Mouse (Mus musculus) erythroblast, embryonic 14.5 days (primary cell): ENCODE results near the gene Rabl3. TPM values are rescaled to one million over a fixed set of nuclear protein-coding genes. Genes with fewer than 3 reads are reported as not detected.

Experiments
- H3K27me3 ChIP-seq: 2 replicates; pipeline ENCODE4 v1.6.1; 2012; ENCODE audit warnings: inconsistent platforms; ENCODE audit not compliant: control insufficient read depth
- H3K36me3 ChIP-seq: 2 replicates; pipeline ENCODE4 v1.6.1; 2012; ENCODE audit warnings: mild to moderate bottlenecking, inconsistent platforms; ENCODE audit not compliant: control insufficient read depth
- H3K4me1 ChIP-seq: 2 replicates; pipeline ENCODE4 v1.6.1; 2012; ENCODE audit warnings: inconsistent platforms; ENCODE audit not compliant: control insufficient read depth
- H3K4me3 ChIP-seq: replicated peaks from 2 replicates; pipeline ENCODE3; 2012; ENCODE audit warnings: moderate library complexity, mild to moderate bottlenecking, inconsistent platforms
- H3K9me3 ChIP-seq: 2 replicates; pipeline ENCODE4 v1.6.1; 2012; ENCODE audit warnings: low read length, inconsistent platforms, mixed read lengths; ENCODE audit not compliant: control insufficient read depth
- GATA1 ChIP-seq: IDR thresholded peaks from 2 replicates; pipeline ENCODE4 v1.6.1; 2012; ENCODE audit warnings: low read length, inconsistent platforms, mixed read lengths
- TAL1 ChIP-seq: IDR thresholded peaks from 3 replicates; pipeline ENCODE4 v1.6.1; 2012; ENCODE audit warnings: low read length, inconsistent platforms, mixed read lengths
- polyA plus RNA-seq: library from polyadenylated mRNA; stranded (reverse); fragments of >175 nt; gene quantifications from 2 replicates; pipeline ENCODE4 v1.2.3, GENCODE M21; 2012

Rabl3 gene
- polyA plus RNA-seq, 1 experiment = 0.05 TPM

DNA sequence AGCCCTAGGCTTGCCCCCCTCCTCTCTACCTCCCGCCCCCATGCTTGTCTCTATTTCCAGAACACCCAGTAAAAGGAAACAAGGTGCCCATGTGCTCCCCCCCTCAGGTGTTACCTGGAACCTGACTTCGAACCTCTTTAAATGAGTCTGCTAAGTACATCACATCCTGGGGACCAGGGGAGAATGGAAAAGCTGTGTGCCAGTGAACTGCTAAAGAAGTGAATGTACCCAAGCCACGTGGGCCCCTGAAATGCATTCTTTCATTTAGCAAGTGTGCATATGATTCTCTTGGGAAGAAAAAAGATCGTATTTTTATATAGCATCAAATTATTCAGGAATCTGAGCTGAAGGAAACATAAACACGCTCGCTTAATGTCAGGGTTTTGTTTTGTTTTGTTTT is 44.1 kb downstream of the Rabl3 start:
- Histone ChIP-seq H3K4me3 (no peak overlapping the region), H3K4me1 (no peaks in the 10 kb centered on the region), H3K9me3 (no peaks in the 10 kb centered on the region), H3K36me3 (no peaks in the 10 kb centered on the region; the same call in 1 of the 2 replicates), H3K27me3 (peaks cover 7% of the 10 kb centered on the region)
- TF ChIP-seq GATA1 (no peak), TAL1 (no peak)

GRCm38 (mm10) chr16:37584218-37585035 is 44.7 kb downstream of the Rabl3 start:
- H3K4me1 ChIP-seq = no peaks in the 10 kb centered on the region
- H3K27me3 ChIP-seq = peaks cover 7% of the 10 kb centered on the region
- TF ChIP-seq TAL1 (no peak), GATA1 (no peak)
- H3K9me3 ChIP-seq = no peaks in the 10 kb centered on the region
- H3K4me3 ChIP-seq = no peak overlapping the region
- no peaks in the 10 kb centered on the region; the same call in 1 of the 2 replicates for H3K36me3 ChIP-seq

- Histone ChIP-seq H3K36me3 (no peaks in the 10 kb centered on the region; the same call in 1 of the 2 replicates), H3K9me3 (no peaks in the 10 kb centered on the region), H3K4me1 (no peaks in the 10 kb centered on the region), H3K4me3 (no peak overlapping the region), H3K27me3 (peaks cover 7% of the 10 kb centered on the region)
- TF ChIP-seq GATA1 = no peak
- TF ChIP-seq TAL1 = no peak
These were observed 45.5 kb downstream of the Rabl3 start for GRCm38 (mm10) chr16:37585129-37585563.

DNA sequence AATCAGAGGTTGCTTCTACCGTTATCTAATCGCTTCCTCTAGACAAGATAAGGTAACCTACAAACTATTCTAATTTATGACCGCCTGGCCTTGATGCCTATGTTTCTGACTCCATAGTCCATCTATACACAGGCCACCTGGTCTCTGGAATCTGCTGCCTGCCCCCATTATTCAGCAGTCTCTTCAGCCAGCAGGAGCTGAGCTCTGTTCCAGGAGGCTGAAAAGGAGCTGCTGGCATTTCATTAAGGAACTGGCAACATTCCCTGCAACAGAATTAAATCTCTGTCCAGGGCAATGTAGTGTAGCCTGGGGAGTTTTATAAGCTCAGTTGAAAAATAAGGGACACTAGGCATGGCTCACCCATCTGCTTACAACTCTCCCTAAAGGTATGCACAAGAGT is 51.2 kb downstream of the Rabl3 start:
- Histone ChIP-seq H3K27me3 (no peaks in the 10 kb centered on the region), H3K4me3 (no peak overlapping the region), H3K36me3 (no peaks in the 10 kb centered on the region; the same call in 1 of the 2 replicates), H3K4me1 (no peaks in the 10 kb centered on the region), H3K9me3 (no peaks in the 10 kb centered on the region)
- no peak for TF ChIP-seq GATA1
- TF ChIP-seq TAL1 = no peak

DNA sequence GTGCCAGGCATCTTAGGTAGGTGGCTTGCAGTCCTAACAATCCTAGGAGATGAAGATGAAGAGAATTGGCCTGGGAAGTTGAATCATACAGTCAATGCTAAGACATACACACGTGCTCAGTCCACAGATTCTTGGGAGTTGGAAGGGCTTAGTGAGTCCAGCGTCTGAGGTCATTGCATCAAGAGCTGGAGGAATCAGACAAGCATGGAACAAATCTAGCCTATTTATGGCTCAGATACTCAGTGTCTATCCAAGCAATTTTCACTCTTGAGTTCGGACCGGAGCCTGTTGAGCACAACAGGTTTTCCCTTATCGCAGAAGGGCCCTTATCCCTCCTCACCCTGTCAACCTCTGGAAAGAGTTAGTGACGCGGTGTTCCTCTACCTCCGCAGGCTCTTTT is 51.9 kb downstream of the Rabl3 start:
- Histone ChIP-seq H3K4me3 (no peak overlapping the region), H3K36me3 (no peaks in the 10 kb centered on the region; the same call in 1 of the 2 replicates), H3K9me3 (no peaks in the 10 kb centered on the region), H3K27me3 (no peaks in the 10 kb centered on the region), H3K4me1 (no peaks in the 10 kb centered on the region)
- TF ChIP-seq GATA1 = no peak
- no peak for TF ChIP-seq TAL1

DNA sequence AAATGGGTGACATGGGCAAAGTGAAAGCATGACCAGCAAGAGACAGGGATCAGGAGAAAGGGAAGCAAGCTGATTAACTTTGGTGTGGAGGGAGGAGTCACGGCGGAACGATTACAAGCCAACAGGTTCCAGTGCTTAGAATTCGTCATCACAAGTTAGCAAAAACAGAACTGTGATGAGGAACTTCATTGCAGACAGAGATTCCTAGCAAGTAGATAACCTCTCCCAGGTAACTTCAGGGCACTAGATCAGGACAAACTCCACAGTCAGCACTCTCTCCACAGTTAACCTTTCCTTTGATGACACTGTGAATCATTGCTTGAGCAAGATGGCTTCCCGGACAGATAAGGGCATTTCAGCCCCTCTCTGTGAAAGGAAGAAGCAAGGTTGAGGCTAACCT is 57.7 kb downstream of the Rabl3 start:
- TF ChIP-seq TAL1 = no peak
- no peak for TF ChIP-seq GATA1
- Histone ChIP-seq H3K4me1 (no peaks in the 10 kb centered on the region), H3K36me3 (no peaks in the 10 kb centered on the region; the same call in 1 of the 2 replicates), H3K27me3 (no peaks in the 10 kb centered on the region), H3K9me3 (no peaks in the 10 kb centered on the region), H3K4me3 (no peak overlapping the region)

- TF ChIP-seq GATA1 = no peak
- TF ChIP-seq TAL1 = no peak
- no peak overlapping the region for H3K4me3 ChIP-seq
- H3K27me3 ChIP-seq = no peaks in the 10 kb centered on the region
- H3K36me3 ChIP-seq = no peaks in the 10 kb centered on the region; the same call in 1 of the 2 replicates
- H3K9me3 ChIP-seq = no peaks in the 10 kb centered on the region
- no peaks in the 10 kb centered on the region for H3K4me1 ChIP-seq
These were observed 58.8 kb downstream of the Rabl3 start for GRCm38 (mm10) chr16:37598463-37598862.

- Histone ChIP-seq H3K4me1 (no peaks in the 10 kb centered on the region), H3K4me3 (no peak overlapping the region), H3K9me3 (no peaks in the 10 kb centered on the region), H3K36me3 (no peaks in the 10 kb centered on the region; the same call in 1 of the 2 replicates), H3K27me3 (no peaks in the 10 kb centered on the region)
- TF ChIP-seq TAL1 (no peak), GATA1 (no peak)
These were observed 59.6 kb downstream of the Rabl3 start for GRCm38 (mm10) chr16:37599326-37599725.

GRCm38 (mm10) chr16:37603431-37603830 is 63.7 kb downstream of the Rabl3 start:
- H3K9me3 ChIP-seq = no peaks in the 10 kb centered on the region
- H3K27me3 ChIP-seq = no peaks in the 10 kb centered on the region
- no peaks in the 10 kb centered on the region for H3K36me3 ChIP-seq
- TF ChIP-seq GATA1 = no peak
- TF ChIP-seq TAL1 = no peak
- no peak overlapping the region for H3K4me3 ChIP-seq
- no peaks in the 10 kb centered on the region for H3K4me1 ChIP-seq
